Mouse (Mus musculus) erythroid progenitor cell, adult 5-6 weeks (primary cell): ENCODE results near the gene Tbx1. TPM values are rescaled to one million over a fixed set of nuclear protein-coding genes. Genes with fewer than 3 reads are reported as not detected.

Experiments
- ATAC-seq: replicated peaks from 2 replicates; pipeline ENCODE4 v1.8.0; 2016; ENCODE audit warnings: moderate number of reproducible peaks, mild to moderate bottlenecking, moderate TSS enrichment, inconsistent platforms; ENCODE audit not compliant: poor library complexity, low FRiP score, severe bottlenecking
- total RNA-seq, 2 experiments: library from RNA; stranded (forward) in 1 of 2; stranded (reverse) in 1 of 2; fragments of 150-400 nt in 1 of 2; fragments of 186-747, 209-891 nt in 1 of 2; gene quantifications; 2 replicates each; pipeline versions ENCODE4 v1.2.3 to v1.2.4; 2015 to 2017; ENCODE audit warnings: low replicate concordance in 2 of 2

The Tbx1 gene
- total RNA-seq, 2 experiments from 2014 or later: not detected

DNA sequence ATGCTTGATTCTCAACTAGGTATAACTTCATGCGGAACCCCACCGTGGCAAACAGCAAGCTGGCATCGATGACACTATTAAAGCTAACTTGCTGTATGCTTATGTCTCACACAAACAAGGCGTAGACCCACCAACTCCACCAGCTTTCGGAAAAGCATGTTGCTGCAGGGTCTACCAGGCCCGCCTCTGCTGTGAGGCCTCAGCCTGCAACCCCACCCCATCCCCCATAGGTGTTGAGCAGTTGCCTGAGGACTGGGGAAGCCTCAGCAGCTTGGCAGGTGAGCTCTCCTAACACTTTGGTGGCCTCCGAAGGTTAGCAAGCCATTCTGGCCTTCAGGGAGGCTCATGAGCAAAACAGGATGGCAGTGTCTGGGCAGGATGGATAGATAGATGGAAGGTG is 21.9 kb downstream of the Tbx1 start:
- no peak for ATAC-seq

DNA sequence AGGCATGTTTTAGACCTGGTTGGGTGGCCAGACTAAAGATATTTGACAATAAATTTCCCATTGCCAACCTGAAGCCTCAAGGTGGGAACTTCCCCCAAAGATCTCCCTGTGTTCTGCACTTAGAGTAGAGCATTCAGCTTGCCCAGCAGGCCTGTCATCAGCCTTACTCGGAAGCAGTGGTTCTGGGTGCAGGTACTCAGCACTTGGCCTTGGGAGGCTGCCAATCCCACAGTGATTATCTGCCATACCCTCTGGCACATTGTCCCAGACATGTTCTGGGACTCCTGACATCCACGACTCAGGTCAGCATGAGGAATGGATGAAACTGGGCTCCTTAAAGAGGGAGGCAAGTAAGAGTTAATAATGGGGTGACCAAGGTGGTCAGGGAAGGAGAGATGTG is 26.0 kb downstream of the Tbx1 start:
- ATAC-seq: no peak

DNA sequence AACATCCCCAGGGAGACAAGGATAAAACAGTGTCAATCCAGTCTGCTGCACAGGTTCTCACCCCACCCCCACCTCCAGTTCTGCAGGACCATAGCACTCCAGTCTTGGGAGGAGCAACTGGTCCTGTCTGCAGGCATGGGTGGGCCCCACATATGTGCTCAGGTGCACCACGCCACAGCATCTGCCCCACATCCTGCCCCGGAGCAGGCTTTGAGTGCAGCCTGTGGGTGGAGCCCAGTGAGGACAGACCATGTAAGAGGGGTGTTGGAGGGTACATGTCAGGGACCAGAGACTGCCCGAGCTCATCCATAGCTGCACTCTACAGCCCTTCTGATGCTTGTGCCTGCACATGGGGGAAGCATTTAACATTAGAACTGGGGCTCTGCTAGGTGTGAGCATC is 34.0 kb downstream of the Tbx1 start:
- 0 out of 2 replicates have a peak, but pooled peaks have one; percentile 7 for ATAC-seq

DNA sequence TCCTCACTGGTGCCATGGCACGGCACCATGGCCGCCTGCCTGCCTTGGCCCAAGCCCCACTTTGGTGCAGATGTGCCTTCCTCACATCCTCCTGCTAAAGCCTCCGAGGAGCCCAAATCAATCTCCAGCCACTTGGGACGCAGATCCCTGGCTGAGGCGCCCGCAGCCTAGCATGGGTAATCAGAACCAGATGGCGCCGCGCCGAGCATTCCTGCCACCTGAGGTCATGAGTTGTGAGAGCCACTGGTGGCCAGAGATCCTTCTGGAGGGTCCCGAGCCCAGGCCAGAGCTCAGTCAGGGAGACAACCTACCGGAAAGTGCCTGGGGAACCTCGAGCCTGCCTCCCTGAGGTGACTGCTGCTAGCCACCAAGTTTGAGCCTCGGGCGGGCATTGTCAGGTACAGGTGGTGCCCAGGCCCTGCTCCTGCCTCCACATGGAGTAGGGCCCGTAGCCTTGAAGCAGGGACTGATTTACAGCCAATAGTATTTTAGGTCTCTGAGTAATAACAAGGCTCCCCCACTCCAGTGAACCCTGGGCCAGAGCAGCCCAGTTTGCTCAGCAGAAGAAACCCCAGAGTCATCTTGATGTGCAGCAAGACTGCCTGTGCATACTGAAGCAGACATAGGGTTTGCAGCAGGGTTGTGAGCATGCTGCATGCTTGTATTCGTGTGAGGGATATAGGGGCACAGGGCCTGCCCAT is 35.1 kb downstream of the Tbx1 start:
- no peak for ATAC-seq

DNA sequence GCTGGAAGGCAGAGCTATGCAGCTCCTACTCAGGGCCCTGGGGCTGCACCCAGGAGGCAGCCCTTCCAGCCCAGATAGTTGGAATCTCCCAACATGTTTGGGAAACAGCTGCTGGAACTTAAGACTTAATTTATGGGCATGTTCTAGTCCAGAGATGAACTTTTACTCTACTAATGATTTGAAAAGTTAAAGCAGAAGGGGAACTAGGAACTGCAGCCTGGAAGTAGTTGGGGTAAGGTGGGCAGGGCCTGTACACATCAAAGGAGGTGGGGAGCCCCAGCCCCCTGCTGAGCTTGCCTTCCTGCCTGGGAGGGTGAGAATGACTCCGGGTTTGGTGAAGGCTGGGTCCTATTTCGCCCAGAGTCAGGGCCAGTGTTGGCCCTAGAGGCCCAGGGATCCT is 35.8 kb downstream of the Tbx1 start:
- ATAC-seq: no peak

DNA sequence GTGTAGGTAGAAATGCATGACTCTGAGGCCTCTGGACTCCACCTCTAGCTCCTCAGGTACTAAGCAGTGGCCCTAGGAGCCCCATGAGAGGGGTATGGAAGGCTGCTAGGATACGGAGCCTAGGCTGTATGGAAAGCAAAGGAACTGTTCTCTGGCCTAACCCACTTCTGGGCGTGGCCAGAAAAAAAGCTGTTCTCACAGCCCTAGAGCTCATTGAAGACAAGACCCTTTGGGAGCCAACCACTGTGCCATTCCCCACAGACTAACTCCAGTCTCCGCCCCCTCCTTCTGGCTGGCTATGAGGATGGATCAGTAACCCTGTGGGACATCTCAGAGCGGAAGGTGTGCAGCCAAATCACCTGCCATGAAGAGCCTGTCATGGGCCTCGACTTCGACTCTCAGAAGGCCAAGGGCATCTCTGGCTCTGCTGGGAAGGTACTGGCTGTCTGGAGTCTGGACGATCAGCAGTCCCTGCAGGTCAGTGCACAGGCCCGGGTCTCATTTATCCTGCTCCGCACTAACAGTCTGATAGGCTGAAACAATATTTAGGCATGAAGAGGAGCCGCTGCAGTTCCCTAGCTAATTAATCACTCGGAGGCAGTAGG is 38.3 kb downstream of the Tbx1 start:
- no peak for ATAC-seq

DNA sequence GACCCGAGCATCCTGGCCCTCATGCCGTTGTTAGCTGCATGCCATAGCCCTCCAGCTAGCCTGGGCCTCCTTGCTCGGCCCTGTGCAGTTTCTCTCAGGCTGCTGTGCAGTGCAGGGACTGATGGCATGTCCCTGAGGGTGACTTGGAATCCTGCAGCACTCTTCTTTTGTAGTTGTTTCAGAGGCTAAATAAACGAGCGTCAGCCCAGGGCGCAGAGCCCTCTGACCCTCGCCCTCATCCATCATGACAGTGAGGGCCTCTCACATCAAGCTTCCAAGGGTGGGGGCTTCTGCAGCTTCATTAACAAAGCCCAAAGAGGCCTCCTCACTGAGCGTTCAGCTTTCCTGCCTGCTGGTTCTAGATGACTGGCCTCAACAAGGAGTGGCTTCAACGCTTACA is 38.9 kb downstream of the Tbx1 start:
- no peak for ATAC-seq

DNA sequence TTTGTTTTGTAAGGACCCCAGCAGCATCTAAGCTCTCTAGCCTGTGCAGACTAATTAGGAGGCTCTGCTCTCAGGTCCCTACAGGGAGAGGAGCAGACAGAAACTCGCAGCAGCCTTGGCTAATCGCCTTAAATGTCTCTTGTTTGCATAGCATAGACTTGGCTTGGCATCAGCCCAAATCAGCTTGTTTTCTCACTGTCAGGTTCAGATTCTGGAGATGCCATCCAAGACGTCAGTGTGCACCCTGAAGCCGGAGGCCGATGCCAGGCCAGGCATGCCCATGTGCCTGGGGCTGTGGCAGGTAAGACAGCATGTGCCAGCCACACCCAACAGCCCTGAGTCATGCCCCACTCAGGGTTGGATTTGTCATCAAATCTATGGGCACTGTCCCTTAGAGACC is 42.6 kb downstream of the Tbx1 start:
- ATAC-seq: no peak

DNA sequence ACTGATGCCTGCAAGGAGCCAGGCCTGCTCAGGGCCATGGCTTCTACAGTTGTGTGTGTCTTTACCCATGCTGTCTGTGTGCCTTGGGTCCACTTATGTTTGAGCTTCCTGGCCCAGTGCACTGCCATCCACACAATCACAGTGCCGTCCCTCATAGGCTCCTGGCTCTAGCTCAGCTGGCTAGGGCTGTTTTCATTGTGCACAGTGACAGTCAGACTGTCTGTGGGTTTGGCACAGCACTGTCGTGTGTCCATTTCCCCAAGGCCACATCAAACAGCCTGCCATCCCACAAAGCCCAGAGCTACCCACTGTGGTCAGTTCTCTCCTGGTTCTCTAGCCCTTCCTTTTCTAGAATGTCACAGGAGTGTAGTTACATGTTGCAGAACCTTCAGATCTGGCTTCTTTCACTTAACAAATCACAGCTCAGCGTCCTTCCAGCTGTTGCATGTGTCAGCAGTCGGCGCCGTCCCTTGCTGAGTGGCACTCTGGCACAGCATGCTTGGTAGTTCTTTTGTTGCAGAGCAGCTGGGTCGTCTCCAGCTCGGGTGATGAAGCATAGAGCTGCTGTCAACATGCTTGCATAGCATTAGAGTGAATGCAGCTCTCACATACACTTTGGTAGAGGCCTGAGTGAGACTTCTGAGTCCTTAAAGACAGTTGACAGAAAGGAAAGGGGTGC is 47.2 kb downstream of the Tbx1 start:
- ATAC-seq: no peak

DNA sequence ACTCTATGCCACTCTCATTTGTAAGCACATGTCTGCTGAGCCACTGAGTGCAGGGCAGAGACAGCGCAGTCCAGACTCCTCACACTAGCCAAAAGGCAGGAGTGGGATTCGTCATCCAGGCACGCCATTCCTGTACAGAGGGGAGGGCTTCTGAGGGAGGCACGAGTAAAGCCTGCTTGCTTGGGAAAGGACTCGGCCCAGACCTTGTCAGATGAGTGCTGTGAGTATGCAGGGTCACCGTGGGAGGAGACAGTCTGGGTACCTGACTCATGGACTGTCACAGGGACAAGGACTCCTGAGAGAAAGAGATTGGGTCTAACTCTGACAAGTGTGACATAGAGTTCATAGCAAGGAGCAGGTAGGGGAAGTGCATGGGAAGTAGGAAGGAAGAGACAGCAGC is 51.2 kb downstream of the Tbx1 start:
- ATAC-seq: no peak

DNA sequence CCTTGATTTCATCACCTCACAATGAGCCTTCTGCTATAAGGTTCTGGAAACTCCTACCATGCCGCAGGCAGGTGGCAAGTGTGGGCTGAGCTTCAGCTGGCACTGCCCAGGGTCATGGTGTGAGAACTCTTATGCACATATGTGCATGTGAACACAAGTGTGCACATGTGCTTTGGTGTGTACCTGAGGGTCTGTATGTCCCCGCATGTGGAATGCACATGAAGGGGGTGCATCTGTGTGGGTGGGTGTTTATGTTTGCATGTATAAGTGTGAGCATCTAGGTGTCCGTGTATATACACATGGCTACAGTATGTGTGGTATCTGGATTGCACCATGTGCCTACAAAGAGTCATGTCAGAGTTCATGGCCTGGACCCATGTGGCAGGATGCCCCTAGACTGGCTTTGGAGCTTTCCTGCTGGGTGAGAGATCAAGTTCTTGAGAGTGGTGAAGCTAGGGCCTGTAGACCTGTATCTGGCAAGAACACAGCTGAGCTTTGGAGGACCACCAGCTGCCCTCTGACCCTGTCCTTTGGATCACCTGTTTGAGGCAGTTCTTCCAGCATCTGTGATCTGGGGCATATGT is 53.0 kb downstream of the Tbx1 start:
- ATAC-seq: no peak

DNA sequence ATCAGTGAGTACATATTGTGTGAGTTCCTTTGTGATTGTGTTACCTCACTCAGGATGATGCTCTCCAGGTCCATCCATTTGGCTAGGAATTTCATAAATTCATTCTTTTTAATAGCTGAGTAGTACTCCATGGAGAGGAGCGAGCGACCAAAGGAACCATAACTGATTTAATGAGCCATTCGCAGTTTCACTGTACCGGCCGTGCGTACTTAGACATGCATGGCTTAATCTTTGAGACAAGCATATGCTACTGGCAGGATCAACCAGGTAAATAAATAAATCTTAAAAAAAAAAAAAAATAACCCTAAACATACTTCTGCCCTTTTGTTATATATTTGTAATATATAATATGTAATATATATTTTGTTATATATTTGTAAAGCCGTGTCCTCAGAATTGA is 57.4 kb downstream of the Tbx1 start:
- peak; percentile 100 for ATAC-seq

Other genes starting within 250 kb of the Tbx1 start
- 61.3 and 62.5 TPM in 2 replicates for gene Tango2, start 242.6 kb downstream of the Tbx1 start, total RNA-seq (2015; ENCODE audit: low replicate concordance)
- gene Tango2, start 242.6 kb downstream of the Tbx1 start, total RNA-seq (2017; ENCODE audit: low replicate concordance): 47.2 and 51.9 TPM in 2 replicates
- gene Arvcf, start 242.5 kb downstream of the Tbx1 start, total RNA-seq (2015; ENCODE audit: low replicate concordance): 3.2 and 8.8 TPM in 2 replicates
- gene Arvcf, start 242.5 kb downstream of the Tbx1 start, total RNA-seq (2017; ENCODE audit: low replicate concordance): 6.2 and 22.0 TPM in 2 replicates
- 117 and 217 TPM in 2 replicates for gene Txnrd2, start 164.3 kb downstream of the Tbx1 start, total RNA-seq (2015; ENCODE audit: low replicate concordance)
- 138 and 221 TPM in 2 replicates for gene Txnrd2, start 164.3 kb downstream of the Tbx1 start, total RNA-seq (2017; ENCODE audit: low replicate concordance)
- 129 and 131 TPM in 2 replicates for gene Comt, start 163.8 kb downstream of the Tbx1 start, total RNA-seq (2015; ENCODE audit: low replicate concordance)
- 66.4 and 67.4 TPM in 2 replicates for gene Comt, start 163.8 kb downstream of the Tbx1 start, total RNA-seq (2017; ENCODE audit: low replicate concordance)
- 17.2 and 18.7 TPM in 2 replicates for gene Gnb1l, start 92.0 kb downstream of the Tbx1 start, total RNA-seq (2015; ENCODE audit: low replicate concordance)
- gene Gnb1l, start 92.0 kb downstream of the Tbx1 start, total RNA-seq (2017; ENCODE audit: low replicate concordance): 1.2 TPM in 1 of 2 replicates, not detected in the other
- gene Rtl10, start 91.8 kb downstream of the Tbx1 start, total RNA-seq (2015; ENCODE audit: low replicate concordance): 2.9 and 5.0 TPM in 2 replicates
- gene Rtl10, start 91.8 kb downstream of the Tbx1 start, total RNA-seq (2017; ENCODE audit: low replicate concordance): 1.0 and 3.0 TPM in 2 replicates
- gene Gp1bb, start 31.7 kb upstream of the Tbx1 start, total RNA-seq (2015; ENCODE audit: low replicate concordance): 1.7 TPM in 1 of 2 replicates, not detected in the other
- gene Gp1bb, start 31.7 kb upstream of the Tbx1 start, total RNA-seq (2017; ENCODE audit: low replicate concordance): 0.51 TPM in 1 of 2 replicates, not detected in the other
- 6.1 TPM in 1 of 2 replicates, not detected in the other for gene Gm49601, start 35.8 kb upstream of the Tbx1 start, total RNA-seq (2015; ENCODE audit: low replicate concordance)
- gene Gm49601, start 35.8 kb upstream of the Tbx1 start, total RNA-seq (2017; ENCODE audit: low replicate concordance): 4.2 TPM in 1 of 2 replicates, not detected in the other
- gene Sept5, start 39.3 kb upstream of the Tbx1 start, total RNA-seq (2015; ENCODE audit: low replicate concordance): 2.1 and 7.6 TPM in 2 replicates
- gene Sept5, start 39.3 kb upstream of the Tbx1 start, total RNA-seq (2017; ENCODE audit: low replicate concordance): 11.2 TPM in 1 of 2 replicates, not detected in the other
- gene Cldn5, start 186.2 kb upstream of the Tbx1 start, total RNA-seq (2015; ENCODE audit: low replicate concordance): not detected in 2 replicates
- not detected in 2 replicates for gene Cldn5, start 186.2 kb upstream of the Tbx1 start, total RNA-seq (2017; ENCODE audit: low replicate concordance)
- 59.5 and 75.3 TPM in 2 replicates for gene Ufd1, start 221.1 kb upstream of the Tbx1 start, total RNA-seq (2015; ENCODE audit: low replicate concordance)
- 87.2 and 92.1 TPM in 2 replicates for gene Ufd1, start 221.1 kb upstream of the Tbx1 start, total RNA-seq (2017; ENCODE audit: low replicate concordance)
- gene Cdc45, start 221.3 kb upstream of the Tbx1 start, total RNA-seq (2015; ENCODE audit: low replicate concordance): 66.7 and 83.3 TPM in 2 replicates
- 61.0 and 72.0 TPM in 2 replicates for gene Cdc45, start 221.3 kb upstream of the Tbx1 start, total RNA-seq (2017; ENCODE audit: low replicate concordance)
- 5.4 and 7.5 TPM in 2 replicates for gene 2510002D24Rik, start 245.9 kb upstream of the Tbx1 start, total RNA-seq (2015; ENCODE audit: low replicate concordance)
- gene 2510002D24Rik, start 245.9 kb upstream of the Tbx1 start, total RNA-seq (2017; ENCODE audit: low replicate concordance): 3.9 TPM in 2 replicates
- gene Gm28539, start 245.9 kb upstream of the Tbx1 start, total RNA-seq (2015; ENCODE audit: low replicate concordance): not detected in 2 replicates
- gene Gm28539, start 245.9 kb upstream of the Tbx1 start, total RNA-seq (2017; ENCODE audit: low replicate concordance): 15.7 TPM in 1 of 2 replicates, not detected in the other